Mouse (Mus musculus) embryonic facial prominence, embryonic 13.5 days (tissue): ENCODE results near the gene Brd1. TPM values are rescaled to one million over a fixed set of nuclear protein-coding genes. Genes with fewer than 3 reads are reported as not detected.
"Not testable (repeated sequence)": the region's sequence is repeated elsewhere in the genome, so short reads cannot be mapped to it uniquely, and the experiment has no call there.

Experiments
- ATAC-seq: fragments of 200-750 bp; cut with Nextera tagmentation; 2 replicates; pipeline ENCODE4 v1.8.0; 2017; ENCODE audit warnings: low read depth; ENCODE audit not compliant: insufficient number of reproducible peaks, insufficient read depth, low FRiP score, low TSS enrichment
- H3K27ac ChIP-seq: fragments of 300-500 bp; sonication (generic); 2 replicates; pipeline ENCODE4 v1.5.1; 2015; ENCODE audit warnings: moderate library complexity, mild to moderate bottlenecking, inconsistent platforms
- H3K27me3 ChIP-seq: fragments of 300-500 bp; sonication (generic); 2 replicates; pipeline ENCODE4 v1.6.1; 2015; ENCODE audit warnings: mild to moderate bottlenecking, inconsistent platforms
- H3K36me3 ChIP-seq: fragments of 300-500 bp; sonication (generic); 2 replicates; pipeline ENCODE4 v1.6.1; 2015; ENCODE audit warnings: mild to moderate bottlenecking, inconsistent platforms
- H3K4me1 ChIP-seq: fragments of 300-500 bp; sonication (generic); 2 replicates; pipeline ENCODE4 v1.6.1; 2015; ENCODE audit warnings: inconsistent platforms
- H3K4me2 ChIP-seq: fragments of 300-500 bp; sonication (generic); 2 replicates; pipeline ENCODE4 v1.6.1; 2015; ENCODE audit warnings: moderate library complexity, mild to moderate bottlenecking, inconsistent platforms
- H3K4me3 ChIP-seq: fragments of 300-500 bp; sonication (generic); 2 replicates; pipeline ENCODE4 v1.5.1; 2015; ENCODE audit warnings: mild to moderate bottlenecking, inconsistent platforms
- H3K9ac ChIP-seq: fragments of 300-500 bp; sonication (generic); 2 replicates; pipeline ENCODE4 v1.6.1; 2015; ENCODE audit warnings: mild to moderate bottlenecking, inconsistent platforms
- H3K9me3 ChIP-seq: fragments of 300-500 bp; sonication (generic); 2 replicates; pipeline ENCODE4 v1.6.1; 2016; ENCODE audit warnings: inconsistent platforms
- WGBS: fragments of 180-500 bp; shearing (Covaris S2); methylation state at CpG from one replicate; pipeline ENCODE4 v1.1.7; 2015; ENCODE audit warnings: mixed read lengths; 5-methylcytosine and 5-hydroxymethylcytosine counted together
- polyA plus RNA-seq: library from polyadenylated mRNA; unstranded; fragments of >200 nt; fragmentation: Nextera tagmentation; extraction: Ambion mirVana; gene quantifications from 2 replicates; pipeline ENCODE4 v1.2.1, GENCODE M21; 2015

Gene Brd1
- polyA plus RNA-seq, 1 experiment from 2014 or later, result 25.5 TPM

GRCm38 (mm10) chr15:88725036-88725435 lies 9.0 kb downstream of the Brd1 start:
- no peak overlapping the region for H3K27ac ChIP-seq
- no peak overlapping the region for H3K4me2 ChIP-seq
- WGBS, result 88% methylated on average over 5 of the region's 5 CpGs
- H3K36me3 ChIP-seq, result peaks cover 88% of the 10 kb centered on the region
- no peak overlapping the region for H3K9ac ChIP-seq
- H3K4me3 ChIP-seq, result no peak overlapping the region
- no peaks in the 10 kb centered on the region for H3K4me1 ChIP-seq
- H3K27me3 ChIP-seq, result no peaks in the 10 kb centered on the region
- H3K9me3 ChIP-seq, result no peaks in the 10 kb centered on the region
- no peak for ATAC-seq

GRCm38 (mm10) chr15:88724311-88724710 lies 9.7 kb downstream of the Brd1 start:
- ATAC-seq, result no peak
- Histone ChIP-seq H3K36me3 (peaks cover 86% of the 10 kb centered on the region), H3K4me1 (no peaks in the 10 kb centered on the region), H3K9me3 (no peaks in the 10 kb centered on the region), H3K27me3 (no peaks in the 10 kb centered on the region), H3K27ac (no peak overlapping the region), H3K4me3 (no peak overlapping the region), H3K9ac (no peak overlapping the region), H3K4me2 (no peak overlapping the region)
- WGBS, result 64% methylated on average over 7 of the region's 7 CpGs

- ATAC-seq, result no peak
- no peaks in the 10 kb centered on the region for H3K9me3 ChIP-seq
- H3K27ac ChIP-seq, result no peak overlapping the region
- no peak overlapping the region for H3K4me3 ChIP-seq
- WGBS, result 92% methylated on average over 6 of the region's 6 CpGs
- H3K27me3 ChIP-seq, result no peaks in the 10 kb centered on the region
- no peak overlapping the region for H3K9ac ChIP-seq
- peaks cover 86% of the 10 kb centered on the region for H3K36me3 ChIP-seq
- no peak overlapping the region for H3K4me2 ChIP-seq
- no peaks in the 10 kb centered on the region for H3K4me1 ChIP-seq
Observed at GRCm38 (mm10) chr15:88723205-88723604, 10.8 kb downstream of the Brd1 start.

GRCm38 (mm10) chr15:88717239-88717638 lies 16.8 kb downstream of the Brd1 start:
- H3K27me3 ChIP-seq, result no peaks in the 10 kb centered on the region
- 57% methylated on average over 9 of the region's 9 CpGs for WGBS
- H3K4me2 ChIP-seq, result no peak overlapping the region
- H3K4me3 ChIP-seq, result no peak overlapping the region
- 0 out of 2 replicates have a peak, but pooled peaks cover 2% of the 10 kb centered on the region for H3K4me1 ChIP-seq
- no peak overlapping the region for H3K9ac ChIP-seq
- no peak overlapping the region for H3K27ac ChIP-seq
- no peaks in the 10 kb centered on the region for H3K9me3 ChIP-seq
- H3K36me3 ChIP-seq, result peaks cover 95% of the 10 kb centered on the region
- no peak for ATAC-seq

- H3K4me3 ChIP-seq, result no peak overlapping the region
- H3K27ac ChIP-seq, result no peak overlapping the region
- no peak overlapping the region for H3K4me2 ChIP-seq
- no peak overlapping the region for H3K9ac ChIP-seq
- H3K9me3 ChIP-seq, result no peaks in the 10 kb centered on the region
- H3K27me3 ChIP-seq, result no peaks in the 10 kb centered on the region
- H3K36me3 ChIP-seq, result peaks cover 95% of the 10 kb centered on the region
- 0 out of 2 replicates have a peak, but pooled peaks cover 2% of the 10 kb centered on the region for H3K4me1 ChIP-seq
- no peak for ATAC-seq
Observed at GRCm38 (mm10) chr15:88716350-88716749, 17.7 kb downstream of the Brd1 start.

- Histone ChIP-seq H3K4me2 (no peak overlapping the region), H3K4me1 (0 out of 2 replicates have a peak, but pooled peaks cover 2% of the 10 kb centered on the region), H3K36me3 (peaks cover 99% of the 10 kb centered on the region), H3K9ac (no peak overlapping the region), H3K9me3 (no peaks in the 10 kb centered on the region), H3K4me3 (no peak overlapping the region), H3K27ac (no peak overlapping the region), H3K27me3 (no peaks in the 10 kb centered on the region)
- WGBS, result 88% methylated on average over 6 of the region's 6 CpGs
- ATAC-seq, result no peak
Observed at GRCm38 (mm10) chr15:88714021-88714589, 19.9 kb downstream of the Brd1 start.

- 0 out of 2 replicates have a peak, but pooled peaks cover 2% of the 10 kb centered on the region for H3K4me1 ChIP-seq
- H3K36me3 ChIP-seq, result peaks cover 100% of the 10 kb centered on the region
- H3K4me3 ChIP-seq, result no peak overlapping the region
- no peak for ATAC-seq
- no peaks in the 10 kb centered on the region for H3K27me3 ChIP-seq
- no peaks in the 10 kb centered on the region for H3K9me3 ChIP-seq
- no peak overlapping the region for H3K9ac ChIP-seq
- H3K4me2 ChIP-seq, result no peak overlapping the region
- 91% methylated on average over 15 of the region's 15 CpGs for WGBS
- no peak overlapping the region for H3K27ac ChIP-seq
Observed at GRCm38 (mm10) chr15:88712501-88712900, 21.5 kb downstream of the Brd1 start.

- H3K27me3 ChIP-seq, result no peaks in the 10 kb centered on the region
- ATAC-seq, result no peak
- 93% methylated on average over 5 of the region's 5 CpGs for WGBS
- no peaks in the 10 kb centered on the region for H3K4me1 ChIP-seq
- H3K9ac ChIP-seq, result no peak overlapping the region
- H3K9me3 ChIP-seq, result no peaks in the 10 kb centered on the region
- H3K36me3 ChIP-seq, result peaks cover 100% of the 10 kb centered on the region
- H3K4me3 ChIP-seq, result no peak overlapping the region
- H3K27ac ChIP-seq, result no peak overlapping the region
- H3K4me2 ChIP-seq, result no peak overlapping the region
Observed at GRCm38 (mm10) chr15:88709878-88710277, 24.2 kb downstream of the Brd1 start.

- WGBS, result 77% methylated on average over 13 of the region's 13 CpGs
- Histone ChIP-seq H3K36me3 (peaks cover 99% of the 10 kb centered on the region), H3K27me3 (no peaks in the 10 kb centered on the region), H3K4me3 (no peak overlapping the region), H3K27ac (no peak overlapping the region), H3K4me1 (no peaks in the 10 kb centered on the region), H3K4me2 (no peak overlapping the region), H3K9me3 (no peaks in the 10 kb centered on the region), H3K9ac (no peak overlapping the region)
- no peak for ATAC-seq
Observed at GRCm38 (mm10) chr15:88708657-88709511, 25.1 kb downstream of the Brd1 start.

GRCm38 (mm10) chr15:88708204-88708603 lies 25.8 kb downstream of the Brd1 start:
- Histone ChIP-seq H3K4me1 (no peaks in the 10 kb centered on the region), H3K36me3 (peaks cover 99% of the 10 kb centered on the region), H3K9ac (no peak overlapping the region), H3K4me3 (no peak overlapping the region), H3K27me3 (no peaks in the 10 kb centered on the region), H3K27ac (no peak overlapping the region), H3K4me2 (no peak overlapping the region), H3K9me3 (no peaks in the 10 kb centered on the region)
- ATAC-seq, result no peak
- WGBS, result 89% methylated on average over 5 of the region's 5 CpGs

- not testable (repeated sequence) for H3K27me3 ChIP-seq, H3K9ac ChIP-seq, H3K4me1 ChIP-seq, H3K27ac ChIP-seq, H3K4me3 ChIP-seq, ATAC-seq, H3K9me3 ChIP-seq, H3K4me2 ChIP-seq
- WGBS, result 67% methylated on average over 13 of the region's 13 CpGs
- H3K36me3 ChIP-seq, result peaks cover 98% of the 10 kb centered on the region
Observed at GRCm38 (mm10) chr15:88706987-88707386, 27.0 kb downstream of the Brd1 start.

- Histone ChIP-seq H3K4me1 (no peaks in the 10 kb centered on the region), H3K9me3 (no peaks in the 10 kb centered on the region), H3K36me3 (peaks cover 98% of the 10 kb centered on the region), H3K4me3 (no peak overlapping the region), H3K4me2 (no peak overlapping the region), H3K9ac (no peak overlapping the region), H3K27ac (no peak overlapping the region), H3K27me3 (no peaks in the 10 kb centered on the region)
- 80% methylated on average over 6 of the region's 6 CpGs for WGBS
- ATAC-seq, result no peak
Observed at GRCm38 (mm10) chr15:88706320-88706719, 27.7 kb downstream of the Brd1 start.
